Mouse (Mus musculus): ENCODE results near the gene Gm29735. TPM values are rescaled to one million over a fixed set of nuclear protein-coding genes. Genes with fewer than 3 reads are reported as not detected.
"Not testable (repeated sequence)": the region's sequence is repeated elsewhere in the genome, so short reads cannot be mapped to it uniquely, and the experiment has no call there.

Gene Gm29735
- polyA plus RNA-seq, 1 experiment from 2014 or later, result not detected

- WGBS, result 65% methylated on average over 1 of the region's 1 CpGs
- not testable (repeated sequence) for H3K9me3 ChIP-seq (ENCODE audit: control insufficient read depth, low read length); DNase-seq (ENCODE audit: low spot score); H3K27me3 ChIP-seq (ENCODE audit: control insufficient read depth, insufficient read depth, low read length); H3K36me3 ChIP-seq (ENCODE audit: control insufficient read depth, insufficient read depth, low read length); H3K4me3 ChIP-seq (ENCODE audit: low read depth, low read length); H3K9ac ChIP-seq (ENCODE audit: low read length); H3K27ac ChIP-seq (replicated peaks; ENCODE audit: low read depth, low read length); ATAC-seq (ENCODE audit: insufficient number of reproducible peaks, low FRiP score, low TSS enrichment, low read depth); H3K4me2 ChIP-seq (ENCODE audit: low read depth, severe bottlenecking); H3K4me1 ChIP-seq (ENCODE audit: control insufficient read depth, insufficient read depth, low read length)
Measured at GRCm38 (mm10) chr7:142143506-142144010, 13.4 kb downstream of the Gm29735 start.

- H3K36me3 ChIP-seq (ENCODE audit: control insufficient read depth, insufficient read depth, low read length), result no peaks in the 10 kb centered on the region
- 16% methylated on average over 1 of the region's 1 CpGs for WGBS
- no peak overlapping the region for H3K9ac ChIP-seq (ENCODE audit: low read length)
- DNase-seq (ENCODE audit: low spot score), result no peak
- no peak overlapping the region for H3K4me2 ChIP-seq (ENCODE audit: low read depth, severe bottlenecking)
- ATAC-seq (ENCODE audit: insufficient number of reproducible peaks, low FRiP score, low TSS enrichment, low read depth), result no peak
- no peaks in the 10 kb centered on the region for H3K9me3 ChIP-seq (ENCODE audit: control insufficient read depth, low read length)
- H3K4me3 ChIP-seq (ENCODE audit: low read depth, low read length), result no peak overlapping the region
- no peaks in the 10 kb centered on the region for H3K27me3 ChIP-seq (ENCODE audit: control insufficient read depth, insufficient read depth, low read length)
- H3K4me1 ChIP-seq (ENCODE audit: control insufficient read depth, insufficient read depth, low read length), result no peaks in the 10 kb centered on the region
- no peak overlapping the region for H3K27ac ChIP-seq (replicated peaks; ENCODE audit: low read depth, low read length)
Measured at GRCm38 (mm10) chr7:142140696-142141095, 16.2 kb downstream of the Gm29735 start.

GRCm38 (mm10) chr7:142135934-142136333, 21.0 kb downstream of the Gm29735 start, which contains the start of gene Gm39115:
Gm39115 (minus strand) TSS chr7:142136034.
- not testable (repeated sequence) for H3K27ac ChIP-seq (replicated peaks; ENCODE audit: low read depth, low read length); DNase-seq (ENCODE audit: low spot score); H3K9me3 ChIP-seq (ENCODE audit: control insufficient read depth, low read length); ATAC-seq (ENCODE audit: insufficient number of reproducible peaks, low FRiP score, low TSS enrichment, low read depth); H3K9ac ChIP-seq (ENCODE audit: low read length); H3K4me2 ChIP-seq (ENCODE audit: low read depth, severe bottlenecking); H3K36me3 ChIP-seq (ENCODE audit: control insufficient read depth, insufficient read depth, low read length); H3K4me1 ChIP-seq (ENCODE audit: control insufficient read depth, insufficient read depth, low read length); H3K27me3 ChIP-seq (ENCODE audit: control insufficient read depth, insufficient read depth, low read length); H3K4me3 ChIP-seq (ENCODE audit: low read depth, low read length)
- 51% methylated on average over 2 of the region's 2 CpGs for WGBS

- Histone ChIP-seq H3K4me3 (ENCODE audit: low read depth, low read length) (no peak overlapping the region), H3K36me3 (ENCODE audit: control insufficient read depth, insufficient read depth, low read length) (no peaks in the 10 kb centered on the region), H3K27me3 (ENCODE audit: control insufficient read depth, insufficient read depth, low read length) (no peaks in the 10 kb centered on the region), H3K9me3 (ENCODE audit: control insufficient read depth, low read length) (no peaks in the 10 kb centered on the region), H3K4me2 (ENCODE audit: low read depth, severe bottlenecking) (no peak overlapping the region), H3K9ac (ENCODE audit: low read length) (no peak overlapping the region), H3K4me1 (ENCODE audit: control insufficient read depth, insufficient read depth, low read length) (no peaks in the 10 kb centered on the region), H3K27ac (replicated peaks; ENCODE audit: low read depth, low read length) (no peak overlapping the region)
- ATAC-seq (ENCODE audit: insufficient number of reproducible peaks, low FRiP score, low TSS enrichment, low read depth) (no peak), DNase-seq (ENCODE audit: low spot score) (no peak)
- 59% methylated on average over 4 of the region's 4 CpGs for WGBS
Measured at GRCm38 (mm10) chr7:142134206-142134995, 22.5 kb downstream of the Gm29735 start.

- ATAC-seq (ENCODE audit: insufficient number of reproducible peaks, low FRiP score, low TSS enrichment, low read depth) (no peak), DNase-seq (ENCODE audit: low spot score) (no peak)
- H3K4me2 ChIP-seq (ENCODE audit: low read depth, severe bottlenecking), result no peak overlapping the region
- 65% methylated on average over 4 of the region's 4 CpGs for WGBS
- no peak overlapping the region for H3K9ac ChIP-seq (ENCODE audit: low read length)
- no peak overlapping the region for H3K4me3 ChIP-seq (ENCODE audit: low read depth, low read length)
- H3K4me1 ChIP-seq (ENCODE audit: control insufficient read depth, insufficient read depth, low read length), result no peaks in the 10 kb centered on the region
- no peaks in the 10 kb centered on the region for H3K36me3 ChIP-seq (ENCODE audit: control insufficient read depth, insufficient read depth, low read length)
- no peak overlapping the region for H3K27ac ChIP-seq (replicated peaks; ENCODE audit: low read depth, low read length)
- no peaks in the 10 kb centered on the region for H3K9me3 ChIP-seq (ENCODE audit: control insufficient read depth, low read length)
- H3K27me3 ChIP-seq (ENCODE audit: control insufficient read depth, insufficient read depth, low read length), result no peaks in the 10 kb centered on the region
Measured at GRCm38 (mm10) chr7:142128843-142129242, 28.1 kb downstream of the Gm29735 start.

GRCm38 (mm10) chr7:142120629-142121028, 36.3 kb downstream of the Gm29735 start, which contains the start of gene Gm45618:
Gm45618 (minus strand) TSS chr7:142120729.
- H3K27ac ChIP-seq (replicated peaks; ENCODE audit: low read depth, low read length); DNase-seq (ENCODE audit: low spot score); H3K9ac ChIP-seq (ENCODE audit: low read length); H3K4me1 ChIP-seq (ENCODE audit: control insufficient read depth, insufficient read depth, low read length); ATAC-seq (ENCODE audit: insufficient number of reproducible peaks, low FRiP score, low TSS enrichment, low read depth); H3K36me3 ChIP-seq (ENCODE audit: control insufficient read depth, insufficient read depth, low read length); H3K9me3 ChIP-seq (ENCODE audit: control insufficient read depth, low read length); H3K4me3 ChIP-seq (ENCODE audit: low read depth, low read length); H3K27me3 ChIP-seq (ENCODE audit: control insufficient read depth, insufficient read depth, low read length); H3K4me2 ChIP-seq (ENCODE audit: low read depth, severe bottlenecking): not testable (repeated sequence)
- 88% methylated on average over 1 of the region's 1 CpGs for WGBS

GRCm38 (mm10) chr7:142119632-142120031, 37.3 kb downstream of the Gm29735 start:
- no peaks in the 10 kb centered on the region for H3K9me3 ChIP-seq (ENCODE audit: control insufficient read depth, low read length)
- H3K4me2 ChIP-seq (ENCODE audit: low read depth, severe bottlenecking), result no peak overlapping the region
- H3K4me1 ChIP-seq (ENCODE audit: control insufficient read depth, insufficient read depth, low read length), result no peaks in the 10 kb centered on the region
- no peak overlapping the region for H3K27ac ChIP-seq (replicated peaks; ENCODE audit: low read depth, low read length)
- H3K36me3 ChIP-seq (ENCODE audit: control insufficient read depth, insufficient read depth, low read length), result no peaks in the 10 kb centered on the region
- ATAC-seq (ENCODE audit: insufficient number of reproducible peaks, low FRiP score, low TSS enrichment, low read depth) (no peak), DNase-seq (ENCODE audit: low spot score) (no peak)
- 20% methylated on average over 5 of the region's 5 CpGs for WGBS
- no peak overlapping the region for H3K4me3 ChIP-seq (ENCODE audit: low read depth, low read length)
- no peaks in the 10 kb centered on the region for H3K27me3 ChIP-seq (ENCODE audit: control insufficient read depth, insufficient read depth, low read length)
- H3K9ac ChIP-seq (ENCODE audit: low read length), result no peak overlapping the region
